Mouse (Mus musculus) CH12.LX (cell line): ENCODE measurements around the gene Tex36. TPM values are rescaled to one million over a fixed set of nuclear protein-coding genes. Genes with fewer than 3 reads are reported as not detected.

Experiments used
- DNase-seq: peaks from one replicate; pipeline ENCODE4 v3.0.0-alpha.2; 2013; ENCODE audit errors: extremely low read depth
- H3K27ac ChIP-seq: 2 replicates; pipeline ENCODE4 v1.5.1; 2012; ENCODE audit warnings: low read depth, mild to moderate bottlenecking, control low read depth, moderate library complexity; ENCODE audit not compliant: insufficient read depth
- H3K27me3 ChIP-seq: replicated peaks from 2 replicates; pipeline ENCODE3; 2012; ENCODE audit warnings: inconsistent platforms
- H3K36me3 ChIP-seq, 2 experiments: replicated peaks in 1 of 2; 2 replicates each; pipeline versions ENCODE3 to v1.6.1; 2012; ENCODE audit warnings: inconsistent platforms in 1 of 2, low read length in 1 of 2, mild to moderate bottlenecking in 1 of 2, mixed read lengths in 1 of 2, moderate library complexity in 1 of 2; ENCODE audit not compliant: control insufficient read depth in 1 of 2, insufficient read depth in 1 of 2
- H3K4me1 ChIP-seq, 2 experiments: 2 replicates each; pipeline ENCODE4 v1.6.1; 2012; ENCODE audit warnings: inconsistent platforms in 1 of 2, moderate library complexity in 1 of 2; ENCODE audit not compliant: insufficient read depth in 2 of 2, control insufficient read depth in 1 of 2
- H3K4me2 ChIP-seq: 2 replicates; pipeline ENCODE4 v1.6.1; 2012; ENCODE audit warnings: low read depth, mild to moderate bottlenecking, control low read depth; ENCODE audit not compliant: poor library complexity, insufficient read depth, severe bottlenecking
- H3K4me3 ChIP-seq, 3 experiments: fragments of 150-350 bp in 1 of 3; sonication (generic) in 1 of 3; replicated peaks in 1 of 3; 2 replicates each; pipeline versions ENCODE3 to v1.5.1; 2011 to 2012; ENCODE audit warnings: low read depth in 2 of 3, low read length in 2 of 3, mild to moderate bottlenecking in 2 of 3, moderate library complexity in 2 of 3, control low read depth in 1 of 3, improper control_type of control experiment in 1 of 3, inconsistent platforms in 1 of 3, mixed read lengths in 1 of 3; ENCODE audit not compliant: poor library complexity in 1 of 3
- H3K79me2 ChIP-seq: replicated peaks from 2 replicates; pipeline ENCODE4 v1.6.1; 2012; ENCODE audit warnings: mild to moderate bottlenecking, moderate library complexity; ENCODE audit not compliant: control insufficient read depth, poor library complexity, insufficient read depth, severe bottlenecking; ENCODE audit errors: extremely low read depth
- H3K9ac ChIP-seq: 2 replicates; pipeline ENCODE4 v1.6.1; 2012; ENCODE audit warnings: low read depth, mild to moderate bottlenecking, control low read depth, moderate library complexity; ENCODE audit not compliant: insufficient read depth
- H3K9me3 ChIP-seq: replicated peaks from 2 replicates; pipeline ENCODE3; 2012; ENCODE audit warnings: low read length, inconsistent platforms, mixed read lengths
- BHLHE40 ChIP-seq: IDR thresholded peaks from 2 replicates; pipeline ENCODE4 v1.6.1; 2011; ENCODE audit warnings: mild to moderate bottlenecking, low read depth, low read length, improper control_type of control experiment
- MAFK ChIP-seq: IDR thresholded peaks from 2 replicates; pipeline ENCODE4 v1.6.1; 2011; ENCODE audit warnings: low read length, improper control_type of control experiment; ENCODE audit not compliant: insufficient replicate concordance
- MAX ChIP-seq: IDR thresholded peaks from 2 replicates; pipeline ENCODE4 v1.6.1; 2011; ENCODE audit warnings: low read length, improper control_type of control experiment
- TCF12 ChIP-seq: IDR thresholded peaks from 2 replicates; pipeline ENCODE4 v1.6.1; 2014; ENCODE audit warnings: low read depth, mild to moderate bottlenecking, inconsistent platforms, low read length, improper control_type of control experiment
- ZMIZ1 ChIP-seq: IDR thresholded peaks from 2 replicates; pipeline ENCODE4 v1.6.1; 2012; ENCODE audit warnings: low read depth, mild to moderate bottlenecking, inconsistent platforms, low read length, improper control_type of control experiment
- dilution Hi-C: fragments of 300-500 bp; cut with MboI; formaldehyde crosslinking; loops from 2 replicates; pipeline ENCODE4 v1.14.3; 2020; ENCODE audit warnings: low sequenced_read_pairs; ENCODE audit not compliant: extremely low pct_unique_long_range_greater_than_20kb, extremely low pct_ligation_motif_present
- in situ Hi-C: fragments of 300-500 bp; cut with MboI; formaldehyde crosslinking; loops from 3 replicates; pipeline ENCODE4 v1.14.3; 2019; ENCODE audit warnings: low sequenced_read_pairs, low pct_ligation_motif_present, low pct_unique_long_range_greater_than_20kb, mixed read lengths
- polyA plus RNA-seq: library from polyadenylated mRNA; unstranded; fragments of >175 nt; gene quantifications from 2 replicates; pipeline ENCODE4 v1.2.1, GENCODE M21; 2012; ENCODE audit warnings: low read depth; ENCODE audit not compliant: insufficient read length
- total RNA-seq, 2 experiments: library from RNA; depleted of rRNA; stranded (reverse); fragments of 300-350 nt in 1 of 2; fragments of >200 nt in 1 of 2; gene quantifications; 2 replicates each; pipeline ENCODE4 v1.2.3; 2012 to 2014

Gene Tex36
- total and polyA plus RNA-seq, 3 experiments: not detected

DNA sequence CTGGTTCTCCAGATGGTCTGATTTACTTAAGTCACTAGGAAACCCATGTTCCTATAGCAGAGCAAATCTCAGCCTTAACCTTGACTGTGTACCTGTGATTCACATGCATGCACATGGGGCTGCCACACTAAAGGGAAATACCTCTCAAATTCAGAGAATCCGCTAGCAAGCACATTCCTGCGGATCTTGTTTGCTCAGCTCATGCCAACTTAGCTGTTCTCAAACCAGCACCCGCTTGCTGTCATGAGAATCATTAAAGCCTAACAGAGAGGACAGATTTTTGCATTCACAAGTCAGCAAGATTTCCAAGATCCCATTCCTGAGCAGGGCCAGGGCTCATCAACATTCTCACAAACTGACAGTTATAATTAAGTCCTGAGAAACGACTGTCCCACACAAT lies 64.6 kb downstream of the Tex36 start:
- Histone ChIP-seq H3K4me2 (no peak overlapping the region), H3K79me2 (no peaks in the 10 kb centered on the region), H3K27me3 (peaks cover 55% of the 10 kb centered on the region), H3K9me3 (peaks cover 2% of the 10 kb centered on the region), H3K4me3 (no peak overlapping the region), H3K4me1 (no peaks in the 10 kb centered on the region), H3K27ac (no peak overlapping the region), H3K9ac (no peak overlapping the region), H3K36me3 (no peaks in the 10 kb centered on the region)
- in situ Hi-C loops: no loop called here
- TF ChIP-seq BHLHE40 (no peak), MAX (no peak), TCF12 (no peak), ZMIZ1 (no peak), MAFK (no peak)
- dilution Hi-C loops: no loop called here
- no peak for DNase-seq

Other genes starting within 250 kb of the Tex36 start
- 20.6 and 21.7 TPM in 2 replicates for gene Edrf1, start 35.4 kb upstream of the Tex36 start, total RNA-seq (2012; rRNA removed)
- gene Edrf1, start 35.4 kb upstream of the Tex36 start, total RNA-seq (2014; rRNA removed): 19.3 and 21.4 TPM in 2 replicates
- 10.0 and 12.5 TPM in 2 replicates for gene Edrf1, start 35.4 kb upstream of the Tex36 start, polyA plus RNA-seq
- gene Mmp21, start 77.9 kb upstream of the Tex36 start, total RNA-seq (2012; rRNA removed): not detected in 2 replicates
- not detected in 2 replicates for gene Mmp21, start 77.9 kb upstream of the Tex36 start, total RNA-seq (2014; rRNA removed)
- 0.15 and 0.17 TPM in 2 replicates for gene Mmp21, start 77.9 kb upstream of the Tex36 start, polyA plus RNA-seq
- 73.8 and 89.4 TPM in 2 replicates for gene Bccip, start 107.2 kb upstream of the Tex36 start, total RNA-seq (2012; rRNA removed)
- gene Bccip, start 107.2 kb upstream of the Tex36 start, total RNA-seq (2014; rRNA removed): 96.2 and 99.7 TPM in 2 replicates
- 241 and 324 TPM in 2 replicates for gene Bccip, start 107.2 kb upstream of the Tex36 start, polyA plus RNA-seq
- 12.9 and 13.8 TPM in 2 replicates for gene Uros, start 107.9 kb upstream of the Tex36 start, total RNA-seq (2012; rRNA removed)
- 21.0 and 21.5 TPM in 2 replicates for gene Uros, start 107.9 kb upstream of the Tex36 start, total RNA-seq (2014; rRNA removed)
- 16.3 and 17.1 TPM in 2 replicates for gene Uros, start 107.9 kb upstream of the Tex36 start, polyA plus RNA-seq
- not detected in 2 replicates for gene Fank1, start 174.7 kb upstream of the Tex36 start, total RNA-seq (2012; rRNA removed)
- gene Fank1, start 174.7 kb upstream of the Tex36 start, total RNA-seq (2014; rRNA removed): 0.11 and 0.16 TPM in 2 replicates
- gene Fank1, start 174.7 kb upstream of the Tex36 start, polyA plus RNA-seq: 0.17 TPM in 1 of 2 replicates, not detected in the other
- 19.0 and 20.6 TPM in 2 replicates for gene Dhx32, start 180.6 kb upstream of the Tex36 start, total RNA-seq (2012; rRNA removed)
- gene Dhx32, start 180.6 kb upstream of the Tex36 start, total RNA-seq (2014; rRNA removed): 15.1 and 16.9 TPM in 2 replicates
- gene Dhx32, start 180.6 kb upstream of the Tex36 start, polyA plus RNA-seq: 16.3 and 16.5 TPM in 2 replicates